Mouse (Mus musculus) layer of hippocampus, postnatal 25 days (tissue): Measurements from ENCODE around the gene Dmbt1. TPM values are rescaled to one million over a fixed set of nuclear protein-coding genes. Genes with fewer than 3 reads are reported as not detected.
"Not testable (repeated sequence)": the region's sequence is repeated elsewhere in the genome, so short reads cannot be mapped to it uniquely, and the experiment has no call there.

Experiments
- DNase-seq, 2 experiments: peaks; one replicate each; pipeline ENCODE4 v3.0.0; 2022; ENCODE audit warnings: mixed read lengths in 2 of 2, low spot score in 1 of 2; ENCODE audit errors: extremely low spot score in 1 of 2
- total RNA-seq, 2 experiments: library from RNA; stranded (reverse); gene quantifications; 2 replicates each; pipeline ENCODE4 v1.2.3; 2021

Gene Dmbt1
- not detected for total RNA-seq

GRCm38 (mm10) chr7:131031755-131032154 lies at the start of gene Dmbt1:
Gene Dmbt1 (plus strand): TSS chr7:131032053.
- DNase-seq = no peak

GRCm38 (mm10) chr7:130982371-130982770 lies 49.5 kb upstream of the Dmbt1 start:
- no peak for DNase-seq

DNA sequence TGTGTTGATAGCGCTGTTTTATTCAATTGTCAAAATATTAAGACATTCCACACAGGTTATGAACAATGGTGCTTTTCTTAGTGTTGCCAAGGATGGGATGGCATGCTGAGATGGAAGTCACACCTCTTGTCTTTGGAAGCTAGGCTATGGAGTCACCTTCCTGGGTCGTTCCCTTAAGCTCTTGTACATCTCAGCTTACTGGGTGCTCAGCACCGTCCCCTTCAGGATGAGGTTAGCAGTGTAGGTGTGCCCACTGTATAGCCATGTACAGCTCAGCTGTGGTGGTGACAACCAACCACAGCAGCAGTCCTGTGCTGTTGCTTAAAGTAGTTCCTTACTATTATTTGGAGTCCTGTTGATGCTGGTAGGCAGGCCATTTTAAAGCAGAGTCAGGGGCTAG lies 49.0 kb upstream of the Dmbt1 start:
- no peak for DNase-seq

DNA sequence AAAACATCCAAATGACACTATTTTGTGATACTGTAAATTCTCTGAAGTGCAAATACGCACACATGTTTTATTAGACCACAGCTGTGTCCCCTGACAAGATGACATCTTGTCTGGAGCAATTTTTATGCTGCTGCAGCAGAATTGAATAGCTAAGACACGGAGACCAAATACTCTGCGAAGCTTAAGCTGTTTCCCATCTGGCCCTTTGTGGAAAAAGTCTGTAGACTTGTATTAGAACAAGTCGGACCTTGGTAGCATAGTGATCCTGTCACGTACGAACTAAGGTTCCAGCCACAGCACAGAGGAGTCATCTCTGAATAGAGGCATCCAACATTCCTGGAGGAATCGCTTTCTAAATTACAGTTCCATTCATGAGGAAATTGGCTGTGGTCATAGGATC lies 47.6 kb upstream of the Dmbt1 start:
- no peak for DNase-seq

DNA sequence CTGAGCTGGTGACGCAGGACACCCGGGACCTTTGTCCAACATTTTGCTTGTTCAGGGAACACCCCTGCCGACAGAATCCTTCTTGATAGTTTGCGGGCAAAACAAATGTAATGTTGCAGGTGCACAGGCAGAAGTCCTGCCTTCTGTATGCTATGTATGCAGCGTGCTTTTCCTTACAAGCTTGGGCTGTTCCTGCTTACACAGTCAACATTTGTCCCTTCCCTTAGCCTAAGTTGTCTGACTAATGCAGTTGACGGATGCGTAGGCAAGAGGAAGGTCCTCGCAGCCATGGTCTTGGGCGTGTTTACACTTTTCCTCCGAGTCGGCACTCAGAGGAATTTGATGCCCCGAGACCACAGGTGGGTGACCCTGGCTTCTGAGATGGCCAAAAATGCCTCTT lies 46.7 kb upstream of the Dmbt1 start:
- DNase-seq = no peak

- DNase-seq = no peak
These were observed 46.1 kb upstream of the Dmbt1 start for GRCm38 (mm10) chr7:130985716-130986115.

- DNase-seq = no peak
These were observed 43.7 kb upstream of the Dmbt1 start for GRCm38 (mm10) chr7:130988146-130988545.

- DNase-seq = no peak
These were observed 42.5 kb upstream of the Dmbt1 start for GRCm38 (mm10) chr7:130989371-130989770.

GRCm38 (mm10) chr7:130991174-130991789 lies 40.6 kb upstream of the Dmbt1 start:
- DNase-seq = no peak

DNA sequence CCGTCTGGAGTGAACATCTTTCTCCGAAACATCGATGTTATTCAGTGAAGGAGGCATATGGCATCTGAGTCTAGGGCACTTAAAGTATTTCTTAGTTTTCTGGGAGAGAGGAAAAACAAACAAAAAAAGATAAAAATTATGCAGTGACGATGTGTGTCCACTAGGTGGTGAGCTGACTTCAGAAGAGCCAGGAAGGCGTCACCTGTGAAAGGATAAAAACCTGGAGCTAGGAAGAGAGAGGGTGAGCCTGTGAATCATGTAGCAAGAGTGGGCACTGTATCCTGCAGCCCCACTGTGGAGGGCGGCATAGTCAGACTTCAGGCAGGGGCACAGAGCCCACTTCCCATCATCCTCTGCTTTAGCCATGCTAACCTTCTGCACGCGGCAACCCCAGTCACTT lies 37.9 kb upstream of the Dmbt1 start:
- DNase-seq = no peak

- no peak for DNase-seq
These were observed 29.7 kb upstream of the Dmbt1 start for GRCm38 (mm10) chr7:131001976-131002726.

- no peak for DNase-seq
These were observed 27.8 kb upstream of the Dmbt1 start for GRCm38 (mm10) chr7:131004071-131004470.

DNA sequence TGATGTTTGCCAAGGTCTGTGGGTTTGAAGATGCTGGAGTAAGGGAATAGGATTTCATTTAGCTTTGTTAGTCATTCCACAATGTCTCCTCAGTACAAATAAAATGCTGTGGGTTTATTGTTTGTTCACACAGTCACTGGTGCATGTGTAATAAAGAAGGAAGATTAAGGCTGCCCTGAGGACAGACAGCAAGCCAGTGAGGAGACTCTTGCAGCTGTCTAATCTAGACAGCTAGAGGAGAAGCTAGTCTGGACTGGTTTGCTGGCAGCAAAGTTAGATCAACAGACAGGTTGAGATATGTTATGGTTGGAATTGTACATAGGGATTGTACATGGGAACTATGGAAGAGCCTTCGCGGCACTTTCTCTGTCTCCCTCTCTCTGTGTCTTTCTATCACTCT lies 24.6 kb upstream of the Dmbt1 start:
- DNase-seq = no peak

- DNase-seq = no peak
These were observed 22.7 kb upstream of the Dmbt1 start for GRCm38 (mm10) chr7:131009178-131009577.

DNA sequence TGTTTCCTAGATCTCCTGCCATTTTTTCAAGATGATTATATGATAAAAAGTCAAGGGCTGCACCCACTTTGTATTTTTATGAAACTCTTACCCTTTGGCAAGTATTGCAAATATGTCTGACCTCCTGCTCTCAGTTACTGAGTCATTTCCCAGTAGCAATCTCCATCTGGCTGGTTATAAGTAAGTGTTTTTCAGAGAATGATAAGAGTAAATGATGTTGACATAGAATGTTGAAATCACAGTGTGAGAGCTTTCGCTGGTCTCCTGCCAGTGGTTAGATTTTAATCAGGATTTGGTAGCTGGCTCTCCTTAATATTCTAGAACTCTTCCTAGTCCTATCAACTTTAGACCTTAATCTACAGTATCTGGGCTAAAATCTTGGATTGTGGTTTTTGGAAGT lies 20.0 kb upstream of the Dmbt1 start:
- no peak for DNase-seq

DNA sequence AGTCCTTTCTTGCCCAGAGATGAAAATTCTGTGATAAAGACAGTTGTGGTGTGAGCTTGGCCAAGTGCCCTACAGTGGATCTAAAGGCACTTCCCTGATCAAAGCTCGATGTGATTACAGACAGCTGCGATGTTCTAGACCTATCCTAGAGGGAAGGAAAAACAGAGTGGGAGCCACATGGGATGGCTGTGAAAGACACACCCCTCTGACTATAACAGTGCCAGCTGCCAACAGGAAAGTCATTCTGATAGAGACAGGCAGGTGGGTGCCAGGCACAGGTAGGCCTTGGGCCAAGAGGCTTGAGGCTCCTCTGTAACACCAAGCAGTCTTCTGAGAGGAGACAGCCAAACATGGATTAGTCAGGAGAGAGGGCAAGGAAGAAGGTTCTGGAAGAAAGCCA lies 12.7 kb upstream of the Dmbt1 start:
- DNase-seq = no peak

DNA sequence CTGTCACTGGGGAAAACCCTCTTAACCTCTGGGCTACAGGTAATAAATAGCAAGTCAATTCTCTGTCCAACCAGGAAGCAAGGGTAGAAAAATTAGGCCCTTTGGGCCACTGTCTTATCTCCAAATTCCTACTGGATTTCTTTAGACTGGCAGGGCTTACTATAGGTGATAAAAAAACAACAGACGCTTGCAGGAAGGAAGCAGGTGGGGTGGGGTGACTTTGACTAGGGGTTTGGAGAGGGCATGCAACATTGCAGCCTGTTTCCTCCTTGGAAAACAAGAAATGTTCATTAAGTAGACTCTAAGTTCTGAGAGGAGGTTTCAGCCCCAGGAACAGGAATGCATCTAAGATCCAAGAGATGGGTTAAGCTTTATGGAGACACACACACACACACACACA lies 7.0 kb upstream of the Dmbt1 start:
- DNase-seq = no peak

GRCm38 (mm10) chr7:131027557-131027956 lies 4.3 kb upstream of the Dmbt1 start:
- DNase-seq = no peak

- DNase-seq = no peak
These were observed 4.5 kb downstream of the Dmbt1 start for GRCm38 (mm10) chr7:131036396-131036795.

GRCm38 (mm10) chr7:131037083-131037482 lies 5.2 kb downstream of the Dmbt1 start:
- no peak for DNase-seq

DNA sequence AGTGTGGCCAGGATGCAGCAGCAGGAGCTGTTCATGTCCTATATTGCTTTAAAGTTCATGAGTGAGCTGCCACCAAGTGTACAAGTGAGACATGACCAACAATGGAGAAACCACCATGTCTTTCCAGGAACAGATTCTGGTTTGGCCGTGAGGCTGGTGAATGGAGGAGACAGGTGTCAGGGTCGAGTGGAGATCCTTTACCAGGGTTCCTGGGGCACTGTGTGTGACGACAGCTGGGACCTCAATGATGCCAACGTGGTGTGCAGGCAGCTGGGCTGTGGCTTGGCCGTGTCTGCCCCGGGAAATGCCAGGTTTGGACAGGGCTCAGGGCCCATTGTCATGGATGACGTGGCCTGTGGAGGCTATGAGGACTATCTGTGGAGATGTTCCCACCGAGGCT lies 8.9 kb downstream of the Dmbt1 start:
- not testable (repeated sequence) for DNase-seq

DNA sequence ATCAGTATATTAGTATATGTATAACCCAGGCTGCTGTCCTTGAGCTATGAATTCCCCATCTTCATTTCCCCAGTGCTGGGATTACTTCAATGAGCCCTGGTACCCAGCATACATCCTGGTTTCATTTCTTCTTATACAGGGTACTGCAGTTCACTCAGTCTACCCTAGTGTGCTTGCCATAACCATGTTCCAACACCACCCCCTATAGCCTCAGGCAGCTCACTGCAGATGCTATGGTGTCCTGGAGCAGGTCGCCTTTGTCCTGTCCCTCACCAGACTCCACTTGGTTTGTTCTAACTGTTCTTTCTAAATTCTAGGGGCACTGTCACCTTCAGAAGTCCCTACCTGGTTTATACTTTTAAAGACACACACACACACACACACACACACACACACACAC lies 10.8 kb downstream of the Dmbt1 start:
- DNase-seq = no peak
